Mouse (Mus musculus): ENCODE results near the gene Sct.
A peak's percentile ranks its signal among the peaks of the same experiment; 100 is the strongest.

Gene Sct

DNA sequence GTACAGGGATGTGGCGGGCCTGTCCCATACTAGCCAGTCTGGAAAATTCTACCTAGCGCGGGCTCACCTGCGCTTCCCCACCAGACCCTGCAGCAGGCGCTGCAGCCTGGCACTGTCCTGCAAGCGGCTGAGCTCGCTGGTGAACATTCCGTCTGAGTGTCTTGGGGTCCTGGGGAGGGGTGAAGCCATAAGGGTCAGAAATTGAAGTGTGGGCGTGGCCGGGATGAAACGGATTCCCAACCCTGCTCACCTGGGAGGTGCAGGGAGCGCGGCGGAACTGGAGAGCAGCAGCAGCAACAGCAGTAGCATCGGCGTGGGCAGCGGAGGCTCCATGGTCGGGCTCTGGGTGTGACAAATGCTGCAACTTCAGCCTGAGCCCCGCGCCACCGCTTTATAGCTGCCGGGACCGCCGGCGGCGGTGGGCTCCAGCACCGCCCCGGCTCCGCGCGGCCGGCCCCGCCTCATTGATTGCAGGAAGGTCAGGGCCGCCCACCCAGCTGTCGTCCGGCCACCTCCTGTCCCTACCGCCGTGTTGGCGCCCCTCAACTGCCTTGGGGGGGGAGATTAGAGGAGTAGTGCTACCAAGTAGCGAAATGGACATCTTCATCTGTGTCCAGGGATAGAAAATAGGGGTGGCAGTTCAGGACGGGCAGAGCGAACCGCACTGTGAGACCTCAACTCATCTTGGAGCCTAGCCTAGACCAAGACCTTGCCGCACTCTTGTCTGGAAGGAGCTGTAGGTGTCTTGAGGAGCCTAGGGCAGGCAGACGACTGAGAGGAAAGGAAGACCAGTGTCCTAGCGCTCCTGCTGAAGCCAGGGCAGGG, at the start of gene Sct:
Gene Sct, minus strand, starts transcription at position 368 of the 825 bp plus-strand sequence.
- H3K4me3 ChIP-seq (replicated peaks; ENCODE audit: low read length): peak within 1 kb of the TSS; percentile 78
- no peaks in the 10 kb centered on the region for H3K36me3 ChIP-seq (ENCODE audit: insufficient read depth, low read length)
- TF ChIP-seq POU5F1 (IDR thresholded peaks at IDR 0.05; ENCODE audit: borderline replicate concordance, low read length) (no peak), CTCF (conservative IDR thresholded peaks at IDR 0.05; ENCODE audit: low read length) (peak; percentile 45), NANOG (IDR thresholded peaks at IDR 0.05; ENCODE audit: borderline replicate concordance, low read length) (no peak)
- peaks cover 38% of the 10 kb centered on the region for H3K4me1 ChIP-seq (replicated peaks; ENCODE audit: low read depth, low read length)
- peaks cover 24% of the 10 kb centered on the region for H3K27me3 ChIP-seq (ENCODE audit: insufficient read depth, low read length)
- H3K9me3 ChIP-seq (ENCODE audit: low read length): no peaks in the 10 kb centered on the region

GRCm38 (mm10) chr7:141328373-141328990, 49.5 kb upstream of the Sct start:
- peak overlapping the region; percentile 87 for H3K4me3 ChIP-seq (replicated peaks; ENCODE audit: low read length)

DNA sequence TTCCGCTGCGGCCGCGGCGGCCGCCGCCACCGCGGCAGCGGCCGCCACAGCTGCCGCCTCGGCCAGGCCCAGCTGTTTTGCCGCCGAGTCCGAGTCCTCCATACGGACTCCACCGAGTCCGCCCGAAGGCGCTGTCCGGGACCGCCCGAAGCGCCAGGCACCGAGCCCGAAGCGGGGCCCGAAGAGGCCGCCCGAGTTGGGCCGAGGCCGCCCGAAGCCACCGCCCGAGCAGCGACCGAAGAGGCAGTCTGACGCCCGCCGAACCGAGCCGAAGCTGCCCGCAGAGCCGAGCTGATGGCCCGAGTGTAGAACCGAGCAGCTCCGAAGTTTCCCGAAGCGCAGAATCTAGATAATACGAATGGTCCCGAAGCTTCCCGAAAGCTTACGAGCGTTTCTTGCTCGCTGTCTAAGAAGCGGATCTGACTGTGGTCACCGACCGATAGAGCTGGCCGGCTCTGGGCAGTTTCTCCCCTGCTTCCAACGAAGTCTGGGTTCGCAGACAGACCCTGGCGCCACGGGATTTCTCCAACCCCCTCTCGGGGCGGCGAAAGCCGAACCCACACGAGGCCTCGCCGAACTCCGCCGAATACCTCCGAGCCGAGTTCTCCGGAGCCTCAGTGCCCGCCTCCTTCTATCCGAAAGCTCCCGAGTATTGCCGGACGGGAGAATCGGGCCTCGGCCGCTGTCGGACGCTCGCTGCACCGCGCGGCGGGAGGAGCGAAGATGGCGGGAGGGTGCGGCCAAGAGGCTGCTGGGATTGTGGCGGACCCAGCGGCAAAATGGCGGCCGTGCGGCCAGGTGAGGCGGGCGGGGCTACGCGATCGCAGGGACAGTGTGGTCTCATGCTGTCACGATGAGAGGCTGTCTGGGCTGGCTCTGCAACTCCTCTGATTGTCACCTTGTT, 48.8 kb upstream of the Sct start, which contains the start of the genes Deaf1 and Tmem80:
Gene Deaf1, minus strand, starts transcription at position 222 of the 904 bp plus-strand sequence.
Gene Tmem80, plus strand, starts transcription at position 271 of the 904 bp plus-strand sequence.
- TF ChIP-seq NANOG (IDR thresholded peaks at IDR 0.05; ENCODE audit: borderline replicate concordance, low read length) (no peak), CTCF (conservative IDR thresholded peaks at IDR 0.05; ENCODE audit: low read length) (no peak), POU5F1 (IDR thresholded peaks at IDR 0.05; ENCODE audit: borderline replicate concordance, low read length) (no peak)
- H3K4me3 ChIP-seq (replicated peaks; ENCODE audit: low read length): peak within 1 kb of the TSS; percentile 87
- H3K4me1 ChIP-seq (replicated peaks; ENCODE audit: low read depth, low read length): peaks cover 44% of the 10 kb centered on the region

More at GRCm38 (mm10) chr7:141328373-141328990, 49.5 kb upstream of the Sct start:
- H3K4me1 ChIP-seq (replicated peaks; ENCODE audit: low read depth, low read length): peaks cover 37% of the 10 kb centered on the region
- H3K27me3 ChIP-seq (ENCODE audit: insufficient read depth, low read length): peaks cover 19% of the 10 kb centered on the region
- H3K36me3 ChIP-seq (ENCODE audit: insufficient read depth, low read length): peaks cover 33% of the 10 kb centered on the region
- H3K9me3 ChIP-seq (ENCODE audit: low read length): no peaks in the 10 kb centered on the region
- TF ChIP-seq NANOG (IDR thresholded peaks at IDR 0.05; ENCODE audit: borderline replicate concordance, low read length): no peak
- TF ChIP-seq CTCF (conservative IDR thresholded peaks at IDR 0.05; ENCODE audit: low read length): no peak
- TF ChIP-seq POU5F1 (IDR thresholded peaks at IDR 0.05; ENCODE audit: borderline replicate concordance, low read length): no peak

DNA sequence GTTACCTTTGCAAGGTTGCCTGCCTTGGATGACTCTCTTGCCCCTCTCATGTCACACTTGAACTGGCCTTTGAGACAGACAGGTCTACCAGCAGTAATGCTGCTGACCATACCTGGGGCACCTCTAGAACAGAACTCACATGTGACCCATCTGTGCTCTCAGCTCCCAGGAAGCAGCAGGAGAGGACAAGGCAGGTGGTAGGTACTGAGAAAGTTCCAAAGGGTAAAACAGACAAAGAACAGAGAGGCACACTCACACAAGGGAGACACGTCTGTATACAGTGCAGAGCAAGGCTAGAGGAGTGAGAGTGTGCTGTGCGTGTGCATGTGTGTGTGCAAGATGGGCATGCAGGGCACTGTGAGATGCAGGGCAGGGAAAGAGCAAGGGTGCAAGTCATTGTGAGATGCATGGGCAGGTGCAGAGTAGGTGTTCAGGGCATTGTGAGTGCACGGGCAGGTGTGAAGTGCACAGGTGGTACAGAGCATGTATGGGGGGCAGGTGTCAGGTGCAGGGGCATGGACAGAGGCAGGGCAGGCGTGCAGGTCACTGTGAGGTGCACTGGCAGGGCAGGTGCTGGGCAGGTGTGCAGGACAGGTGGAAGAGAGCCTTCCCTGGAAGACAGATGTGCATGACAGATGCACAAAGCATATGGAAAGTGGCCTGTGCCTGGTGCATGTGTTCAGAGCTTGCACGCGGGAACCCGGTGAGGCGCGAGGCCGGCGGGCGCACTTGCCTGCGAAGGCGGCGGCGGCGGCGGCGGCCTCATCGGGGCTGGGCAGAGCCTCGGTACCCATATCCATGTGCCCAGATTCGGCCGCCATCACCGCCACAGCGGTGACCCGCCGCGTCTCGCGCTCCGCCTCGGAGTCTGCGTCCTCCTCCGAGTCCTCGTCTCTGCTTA, 47.9 kb upstream of the Sct start:
- Histone ChIP-seq H3K4me1 (replicated peaks; ENCODE audit: low read depth, low read length) (peaks cover 41% of the 10 kb centered on the region), H3K9me3 (ENCODE audit: low read length) (no peaks in the 10 kb centered on the region), H3K36me3 (ENCODE audit: insufficient read depth, low read length) (peaks cover 49% of the 10 kb centered on the region), H3K4me3 (replicated peaks; ENCODE audit: low read length) (peak overlapping the region; percentile 87), H3K27me3 (ENCODE audit: insufficient read depth, low read length) (peaks cover 19% of the 10 kb centered on the region)
- no peak for TF ChIP-seq CTCF (conservative IDR thresholded peaks at IDR 0.05; ENCODE audit: low read length)
- no peak for TF ChIP-seq POU5F1 (IDR thresholded peaks at IDR 0.05; ENCODE audit: borderline replicate concordance, low read length)
- no peak for TF ChIP-seq NANOG (IDR thresholded peaks at IDR 0.05; ENCODE audit: borderline replicate concordance, low read length)

More for the DNA sequence above, 48.8 kb upstream of the Sct start, which contains the start of the genes Deaf1 and Tmem80:
- H3K9me3 ChIP-seq (ENCODE audit: low read length): no peaks in the 10 kb centered on the region
- H3K27me3 ChIP-seq (ENCODE audit: insufficient read depth, low read length): peaks cover 19% of the 10 kb centered on the region
- peaks cover 40% of the 10 kb centered on the region for H3K36me3 ChIP-seq (ENCODE audit: insufficient read depth, low read length)

- TF ChIP-seq CTCF (conservative IDR thresholded peaks at IDR 0.05; ENCODE audit: low read length) (no peak), NANOG (IDR thresholded peaks at IDR 0.05; ENCODE audit: borderline replicate concordance, low read length) (no peak), POU5F1 (IDR thresholded peaks at IDR 0.05; ENCODE audit: borderline replicate concordance, low read length) (no peak)
- peaks cover 19% of the 10 kb centered on the region for H3K27me3 ChIP-seq (ENCODE audit: insufficient read depth, low read length)
- no peaks in the 10 kb centered on the region for H3K9me3 ChIP-seq (ENCODE audit: low read length)
- H3K4me1 ChIP-seq (replicated peaks; ENCODE audit: low read depth, low read length): peaks cover 44% of the 10 kb centered on the region
- peaks cover 70% of the 10 kb centered on the region for H3K36me3 ChIP-seq (ENCODE audit: insufficient read depth, low read length)
- H3K4me3 ChIP-seq (replicated peaks; ENCODE audit: low read length): no peak overlapping the region
Measured at GRCm38 (mm10) chr7:141324686-141325085, 45.8 kb upstream of the Sct start.

DNA sequence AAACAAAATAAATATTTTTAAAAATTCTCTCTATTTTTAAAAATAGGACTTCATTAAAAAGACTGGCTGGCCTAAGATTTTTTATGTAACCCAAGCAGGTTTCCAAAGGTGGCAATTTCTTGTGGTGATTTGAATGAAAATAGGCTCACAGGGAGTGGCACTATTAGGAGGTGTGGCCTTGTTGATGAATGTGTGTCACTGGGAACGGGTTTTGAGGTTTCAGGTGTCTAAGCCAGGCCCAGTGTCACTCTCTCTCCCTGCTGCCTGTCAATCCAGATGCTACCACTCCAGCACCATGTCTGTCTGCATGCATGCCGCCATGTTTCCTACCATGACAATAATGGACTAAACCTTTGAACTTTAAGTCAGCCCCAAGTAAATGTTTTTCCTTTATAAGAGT, 40.5 kb upstream of the Sct start:
- TF ChIP-seq CTCF (conservative IDR thresholded peaks at IDR 0.05; ENCODE audit: low read length): no peak
- TF ChIP-seq POU5F1 (IDR thresholded peaks at IDR 0.05; ENCODE audit: borderline replicate concordance, low read length): no peak
- no peak for TF ChIP-seq NANOG (IDR thresholded peaks at IDR 0.05; ENCODE audit: borderline replicate concordance, low read length)
- peaks cover 19% of the 10 kb centered on the region for H3K4me1 ChIP-seq (replicated peaks; ENCODE audit: low read depth, low read length)
- no peaks in the 10 kb centered on the region for H3K9me3 ChIP-seq (ENCODE audit: low read length)
- H3K27me3 ChIP-seq (ENCODE audit: insufficient read depth, low read length): no peaks in the 10 kb centered on the region
- H3K4me3 ChIP-seq (replicated peaks; ENCODE audit: low read length): no peak overlapping the region
- peaks cover 100% of the 10 kb centered on the region for H3K36me3 ChIP-seq (ENCODE audit: insufficient read depth, low read length)

GRCm38 (mm10) chr7:141317619-141318132, 38.7 kb upstream of the Sct start:
- TF ChIP-seq NANOG (IDR thresholded peaks at IDR 0.05; ENCODE audit: borderline replicate concordance, low read length) (no peak), POU5F1 (IDR thresholded peaks at IDR 0.05; ENCODE audit: borderline replicate concordance, low read length) (no peak), CTCF (conservative IDR thresholded peaks at IDR 0.05; ENCODE audit: low read length) (no peak)
- Histone ChIP-seq H3K4me3 (replicated peaks; ENCODE audit: low read length) (no peak overlapping the region), H3K9me3 (ENCODE audit: low read length) (no peaks in the 10 kb centered on the region), H3K27me3 (ENCODE audit: insufficient read depth, low read length) (no peaks in the 10 kb centered on the region), H3K36me3 (ENCODE audit: insufficient read depth, low read length) (peaks cover 100% of the 10 kb centered on the region), H3K4me1 (replicated peaks; ENCODE audit: low read depth, low read length) (peaks cover 10% of the 10 kb centered on the region)
